Mouse (Mus musculus): ENCODE measurements around the gene Bpifb2. TPM values are rescaled to one million over a fixed set of nuclear protein-coding genes. Genes with fewer than 3 reads are reported as not detected.

The Bpifb2 gene
- total and polyA plus RNA-seq, 3 experiments: not detected

DNA sequence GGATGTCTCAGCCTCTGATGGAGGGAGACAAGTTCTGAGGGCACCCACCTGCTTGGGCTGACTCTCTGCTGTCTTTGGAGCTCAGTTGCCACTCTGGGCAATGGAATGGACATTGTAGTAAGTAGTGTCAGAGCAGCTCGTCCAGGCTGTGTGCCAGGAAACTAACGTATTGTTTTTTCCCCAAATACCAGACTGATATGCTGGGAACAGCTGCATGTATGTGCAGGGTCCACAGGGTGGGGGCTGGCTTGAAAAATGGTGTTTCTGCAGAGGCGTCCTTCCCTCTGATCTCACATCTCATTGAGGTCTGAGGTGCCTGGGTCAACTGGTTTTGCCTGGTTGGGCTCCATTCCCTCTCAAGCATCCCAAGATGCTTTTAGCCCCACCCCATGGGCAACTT, 14.1 kb upstream of the Bpifb2 start:
- Histone ChIP-seq H3K4me3 (ENCODE audit: low read depth, low read length) (no peak overlapping the region), H3K9me3 (replicated peaks) (no peaks in the 10 kb centered on the region), H3K36me3 (replicated peaks) (no peaks in the 10 kb centered on the region), H3K27me3 (ENCODE audit: insufficient read depth, low read length) (peaks cover 8% of the 10 kb centered on the region), H3K4me1 (ENCODE audit: insufficient read depth, low read depth, low read length) (no peaks in the 10 kb centered on the region)
- DNase-seq (ENCODE audit: low spot score): no peak
- TF ChIP-seq GATA1 (IDR thresholded peaks at IDR 0.05; ENCODE audit: borderline replicate concordance, low read length) (no peak), POLR2AphosphoS5 (IDR thresholded peaks at IDR 0.05; ENCODE audit: insufficient replicate concordance, low read depth, low read length) (no peak), GATA2 (IDR thresholded peaks at IDR 0.05; ENCODE audit: borderline replicate concordance, low read depth, low read length) (no peak), CTCF (IDR thresholded peaks at IDR 0.05; ENCODE audit: low read depth, low read length) (no peak)
- no peak for ATAC-seq (ENCODE audit: extremely low read depth, insufficient number of reproducible peaks, low FRiP score, poor library complexity, severe bottlenecking)

DNA sequence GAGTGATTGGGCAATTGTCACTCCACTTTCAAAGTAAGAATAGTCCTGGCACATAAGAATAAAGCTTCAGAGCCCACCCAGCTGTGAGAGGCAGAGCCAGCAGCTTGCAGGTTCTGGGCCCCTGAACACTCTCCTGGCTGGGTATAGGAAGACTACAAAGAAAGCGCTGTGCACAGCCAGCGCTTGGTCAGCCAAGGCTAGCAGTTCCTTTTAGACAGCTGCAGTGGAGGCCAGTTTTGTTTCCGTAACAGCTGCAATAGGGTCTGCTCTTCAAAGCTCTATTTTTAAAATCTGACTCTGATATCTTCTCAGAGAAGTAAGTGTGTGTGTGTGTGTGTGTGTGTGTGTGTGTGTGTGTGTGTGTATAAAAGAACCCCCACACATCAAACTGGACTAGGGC, 12.9 kb upstream of the Bpifb2 start:
- TF ChIP-seq TAL1 (conservative IDR thresholded peaks at IDR 0.05; ENCODE audit: low read depth, low read length) (no peak), POLR2AphosphoS5 (IDR thresholded peaks at IDR 0.05; ENCODE audit: insufficient replicate concordance, low read depth, low read length) (no peak), CTCF (IDR thresholded peaks at IDR 0.05; ENCODE audit: low read depth, low read length) (no peak), GATA1 (IDR thresholded peaks at IDR 0.05; ENCODE audit: borderline replicate concordance, low read length) (no peak), GATA2 (IDR thresholded peaks at IDR 0.05; ENCODE audit: borderline replicate concordance, low read depth, low read length) (no peak)
- Histone ChIP-seq H3K9me3 (replicated peaks) (no peaks in the 10 kb centered on the region), H3K36me3 (replicated peaks) (no peaks in the 10 kb centered on the region), H3K27me3 (ENCODE audit: insufficient read depth, low read length) (peaks cover 4% of the 10 kb centered on the region; the same call in 1 of the 2 replicates), H3K4me3 (ENCODE audit: low read depth, low read length) (no peak overlapping the region), H3K4me1 (ENCODE audit: insufficient read depth, low read depth, low read length) (no peaks in the 10 kb centered on the region)
- DNase-seq (ENCODE audit: low spot score): no peak
- ATAC-seq (ENCODE audit: extremely low read depth, insufficient number of reproducible peaks, low FRiP score, poor library complexity, severe bottlenecking): no peak

DNA sequence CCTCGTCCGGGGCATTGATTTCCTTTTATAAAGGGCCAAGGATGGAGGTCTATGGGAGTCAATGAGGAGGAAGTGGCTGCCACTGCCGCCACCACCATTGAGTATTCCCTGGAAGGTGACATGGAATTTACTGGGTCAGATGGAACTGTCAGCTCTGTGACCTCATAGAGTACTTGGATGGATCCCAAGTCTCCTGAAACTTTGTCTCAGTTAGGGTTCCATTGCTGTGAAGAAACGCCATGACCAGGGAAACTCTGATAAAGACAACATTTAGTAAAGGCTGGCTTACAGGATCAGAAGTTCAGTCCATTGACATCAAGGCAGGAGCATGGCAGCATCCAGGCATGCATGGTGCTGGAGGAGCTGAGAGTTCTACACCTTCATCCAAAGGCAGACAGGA, 3.9 kb upstream of the Bpifb2 start, which contains the start of gene Sun5:
Gene Sun5 (minus strand): TSS at position 101 of the 400 bp plus-strand sequence.
- no peak within 1 kb of the TSS for H3K4me3 ChIP-seq (ENCODE audit: low read depth, low read length)
- no peaks in the 10 kb centered on the region for H3K36me3 ChIP-seq (replicated peaks)
- peaks cover 2% of the 10 kb centered on the region; the same call in 1 of the 2 replicates for H3K27me3 ChIP-seq (ENCODE audit: insufficient read depth, low read length)
- TF ChIP-seq CTCF (IDR thresholded peaks at IDR 0.05; ENCODE audit: low read depth, low read length) (no peak), POLR2AphosphoS5 (IDR thresholded peaks at IDR 0.05; ENCODE audit: insufficient replicate concordance, low read depth, low read length) (no peak), TAL1 (conservative IDR thresholded peaks at IDR 0.05; ENCODE audit: low read depth, low read length) (no peak), GATA1 (IDR thresholded peaks at IDR 0.05; ENCODE audit: borderline replicate concordance, low read length) (no peak), GATA2 (IDR thresholded peaks at IDR 0.05; ENCODE audit: borderline replicate concordance, low read depth, low read length) (no peak)
- no peaks in the 10 kb centered on the region for H3K9me3 ChIP-seq (replicated peaks)
- DNase-seq (ENCODE audit: low spot score) (no peak), ATAC-seq (ENCODE audit: extremely low read depth, insufficient number of reproducible peaks, low FRiP score, poor library complexity, severe bottlenecking) (no peak)
- no peaks in the 10 kb centered on the region for H3K4me1 ChIP-seq (ENCODE audit: insufficient read depth, low read depth, low read length)

DNA sequence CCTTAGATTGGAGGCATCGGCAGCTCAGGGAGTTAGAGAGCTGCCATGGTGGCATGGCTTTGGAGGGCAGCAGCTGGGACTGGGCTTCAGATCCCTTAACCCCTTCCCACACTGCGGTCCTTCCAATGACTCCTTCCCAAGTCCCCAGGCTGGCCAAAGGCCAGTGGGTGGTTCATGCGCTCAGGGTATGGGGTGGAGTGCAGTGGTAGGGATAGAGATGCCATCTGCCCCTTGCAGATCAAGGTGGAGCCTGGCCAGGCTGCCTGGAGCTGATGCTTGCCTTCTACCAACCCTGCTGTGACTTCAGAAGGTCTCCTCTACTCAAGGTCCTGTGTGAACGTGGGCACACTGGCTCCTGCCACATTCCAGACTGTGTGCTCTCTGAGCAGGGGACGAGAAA, 24.3 kb downstream of the Bpifb2 start:
- Histone ChIP-seq H3K4me1 (ENCODE audit: insufficient read depth, low read depth, low read length) (no peaks in the 10 kb centered on the region), H3K36me3 (replicated peaks) (no peaks in the 10 kb centered on the region), H3K27me3 (ENCODE audit: insufficient read depth, low read length) (no peaks in the 10 kb centered on the region; the same call in 1 of the 2 replicates), H3K4me3 (ENCODE audit: low read depth, low read length) (no peak overlapping the region), H3K9me3 (replicated peaks) (no peaks in the 10 kb centered on the region)
- no peak for TF ChIP-seq GATA2 (IDR thresholded peaks at IDR 0.05; ENCODE audit: borderline replicate concordance, low read depth, low read length)
- TF ChIP-seq GATA1 (IDR thresholded peaks at IDR 0.05; ENCODE audit: borderline replicate concordance, low read length): no peak
- no peak for TF ChIP-seq POLR2AphosphoS5 (IDR thresholded peaks at IDR 0.05; ENCODE audit: insufficient replicate concordance, low read depth, low read length)
- TF ChIP-seq CTCF (IDR thresholded peaks at IDR 0.05; ENCODE audit: low read depth, low read length): no peak
- no peak for TF ChIP-seq TAL1 (conservative IDR thresholded peaks at IDR 0.05; ENCODE audit: low read depth, low read length)
- ATAC-seq (ENCODE audit: extremely low read depth, insufficient number of reproducible peaks, low FRiP score, poor library complexity, severe bottlenecking) (no peak), DNase-seq (ENCODE audit: low spot score) (no peak)

DNA sequence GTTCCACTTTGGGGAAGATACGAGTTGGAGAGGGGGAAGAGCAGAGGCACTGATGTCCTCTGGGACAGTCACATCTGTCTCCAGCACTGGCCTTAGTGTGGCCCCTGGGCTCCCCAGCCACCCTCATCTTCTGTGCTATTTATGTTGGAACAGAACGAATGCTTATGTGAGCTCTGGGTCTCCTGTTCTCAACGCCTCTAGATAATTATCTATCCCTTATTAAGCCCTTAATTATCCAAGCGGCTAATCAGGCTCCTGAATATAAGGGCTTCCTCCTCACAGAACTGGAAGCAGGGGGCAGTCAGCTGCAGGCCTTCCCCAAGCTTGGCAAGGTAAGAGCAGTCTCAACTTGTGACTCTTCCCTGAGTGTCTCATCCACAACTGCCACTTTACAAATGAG, 25.2 kb downstream of the Bpifb2 start, which contains the start of gene Bpifb6:
Gene Bpifb6 (plus strand): TSS at position 301 of the 400 bp plus-strand sequence.
- no peaks in the 10 kb centered on the region; the same call in 1 of the 2 replicates for H3K27me3 ChIP-seq (ENCODE audit: insufficient read depth, low read length)
- H3K4me3 ChIP-seq (ENCODE audit: low read depth, low read length): no peak within 1 kb of the TSS
- H3K9me3 ChIP-seq (replicated peaks): no peaks in the 10 kb centered on the region
- TF ChIP-seq POLR2AphosphoS5 (IDR thresholded peaks at IDR 0.05; ENCODE audit: insufficient replicate concordance, low read depth, low read length) (no peak), GATA2 (IDR thresholded peaks at IDR 0.05; ENCODE audit: borderline replicate concordance, low read depth, low read length) (no peak), CTCF (IDR thresholded peaks at IDR 0.05; ENCODE audit: low read depth, low read length) (no peak), TAL1 (conservative IDR thresholded peaks at IDR 0.05; ENCODE audit: low read depth, low read length) (no peak), GATA1 (IDR thresholded peaks at IDR 0.05; ENCODE audit: borderline replicate concordance, low read length) (no peak)
- H3K4me1 ChIP-seq (ENCODE audit: insufficient read depth, low read depth, low read length): no peaks in the 10 kb centered on the region
- H3K36me3 ChIP-seq (replicated peaks): no peaks in the 10 kb centered on the region
- DNase-seq (ENCODE audit: low spot score) (no peak), ATAC-seq (ENCODE audit: extremely low read depth, insufficient number of reproducible peaks, low FRiP score, poor library complexity, severe bottlenecking) (no peak)

DNA sequence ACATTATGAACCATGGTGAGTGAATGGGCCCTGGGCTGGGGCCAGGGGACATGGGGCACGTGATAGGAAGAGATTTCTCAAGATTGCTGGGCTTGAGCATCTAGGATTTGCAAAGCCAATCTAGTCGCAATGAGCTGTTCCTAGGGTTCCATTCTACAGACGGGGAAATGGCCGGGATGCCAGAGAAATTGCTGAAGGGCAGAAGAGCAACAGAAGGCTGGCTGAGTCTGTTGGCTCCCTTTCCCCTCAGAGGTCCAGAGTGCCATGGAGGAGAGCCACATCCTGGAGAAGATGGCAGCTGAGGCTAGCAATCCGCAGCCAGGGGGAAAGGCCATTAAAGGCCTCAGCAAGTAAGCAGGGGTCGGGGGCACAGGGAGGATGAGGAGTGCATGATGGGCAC, 27.9 kb downstream of the Bpifb2 start:
- Histone ChIP-seq H3K9me3 (replicated peaks) (no peaks in the 10 kb centered on the region), H3K4me3 (ENCODE audit: low read depth, low read length) (no peak overlapping the region), H3K36me3 (replicated peaks) (no peaks in the 10 kb centered on the region), H3K27me3 (ENCODE audit: insufficient read depth, low read length) (peaks cover 3% of the 10 kb centered on the region; the same call in 1 of the 2 replicates), H3K4me1 (ENCODE audit: insufficient read depth, low read depth, low read length) (no peaks in the 10 kb centered on the region)
- no peak for DNase-seq (ENCODE audit: low spot score)
- TF ChIP-seq CTCF (IDR thresholded peaks at IDR 0.05; ENCODE audit: low read depth, low read length): no peak
- ATAC-seq (ENCODE audit: extremely low read depth, insufficient number of reproducible peaks, low FRiP score, poor library complexity, severe bottlenecking): no peak

DNA sequence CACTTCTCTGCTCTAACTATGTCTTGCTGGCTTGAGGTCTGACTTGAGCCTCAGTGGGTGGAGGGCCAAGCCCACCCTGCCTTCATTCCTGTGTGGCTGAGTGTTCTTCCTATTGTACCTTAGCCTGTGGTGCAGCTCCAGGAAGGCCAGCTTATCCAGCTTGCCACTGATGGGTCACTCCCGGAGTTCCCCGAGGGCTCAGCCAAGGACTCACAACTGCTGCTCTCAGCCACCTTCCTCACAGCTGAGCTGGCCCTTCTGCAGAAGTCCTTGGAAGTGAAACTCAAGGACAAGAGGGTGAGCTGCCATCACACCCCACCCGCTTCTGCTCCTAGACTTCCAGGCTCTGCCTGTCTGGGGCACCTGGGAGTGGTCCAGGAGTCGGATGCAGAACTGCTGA, 31.8 kb downstream of the Bpifb2 start:
- Histone ChIP-seq H3K27me3 (ENCODE audit: insufficient read depth, low read length) (peaks cover 3% of the 10 kb centered on the region; the same call in 1 of the 2 replicates), H3K4me3 (ENCODE audit: low read depth, low read length) (no peak overlapping the region), H3K4me1 (ENCODE audit: insufficient read depth, low read depth, low read length) (no peaks in the 10 kb centered on the region), H3K9me3 (replicated peaks) (no peaks in the 10 kb centered on the region), H3K36me3 (replicated peaks) (no peaks in the 10 kb centered on the region)
- no peak for DNase-seq (ENCODE audit: low spot score)
- no peak for TF ChIP-seq POLR2AphosphoS5 (IDR thresholded peaks at IDR 0.05; ENCODE audit: insufficient replicate concordance, low read depth, low read length)
- no peak for ATAC-seq (ENCODE audit: extremely low read depth, insufficient number of reproducible peaks, low FRiP score, poor library complexity, severe bottlenecking)
